Mouse (Mus musculus) bone marrow macrophage, adult 2 months (primary cell): ENCODE measurements at regions not wholly inside any gene's neighbourhood (a gene's known extent, or its start where the extent isn't known, plus 50 kb on each side); places are given as distances from the start of the nearest gene placed in this dataset.

ENCODE experiments used
- CTCF ChIP-seq: IDR thresholded peaks from 2 replicates; pipeline ENCODE4 v1.5.1; 2012; ENCODE audit warnings: low read depth, mild to moderate bottlenecking, low read length, moderate library complexity
- POLR2A ChIP-seq: IDR thresholded peaks from 2 replicates; pipeline ENCODE4 v1.6.1; 2012; ENCODE audit warnings: mild to moderate bottlenecking, low read depth, low read length, borderline replicate concordance

- TF ChIP-seq CTCF (no peak), POLR2A (no peak)
These were observed 58.5 kb upstream of the Agps start for GRCm38 (mm10) chr2:75773431-75773830.
